Mouse (Mus musculus) midbrain, embryonic 10.5 days (tissue): ENCODE data around the gene Fanci. TPM values are rescaled to one million over a fixed set of nuclear protein-coding genes. Genes with fewer than 3 reads are reported as not detected.

Source experiments
- DNase-seq: peaks from one replicate; pipeline ENCODE4 v3.0.0-alpha.2; 2017; ENCODE audit warnings: low spot score
- H3K27ac ChIP-seq: fragments of 300-500 bp; sonication (generic); replicated peaks from 2 replicates; pipeline ENCODE4 v1.5.1; 2016; ENCODE audit warnings: mild to moderate bottlenecking
- H3K27me3 ChIP-seq: fragments of 300-500 bp; sonication (generic); 2 replicates; pipeline ENCODE4 v1.6.1; 2016; ENCODE audit warnings: low read depth, mild to moderate bottlenecking; ENCODE audit not compliant: poor library complexity, severe bottlenecking
- H3K36me3 ChIP-seq: fragments of 300-500 bp; sonication (generic); 2 replicates; pipeline ENCODE4 v1.6.1; 2016; ENCODE audit warnings: mild to moderate bottlenecking, moderate library complexity
- H3K4me1 ChIP-seq: fragments of 300-500 bp; sonication (generic); 2 replicates; pipeline ENCODE4 v1.6.1; 2016
- H3K4me3 ChIP-seq: fragments of 300-500 bp; sonication (generic); 2 replicates; pipeline ENCODE4 v1.5.1; 2016; ENCODE audit warnings: mild to moderate bottlenecking, moderate library complexity
- H3K9me3 ChIP-seq: fragments of 300-500 bp; sonication (generic); replicated peaks from 2 replicates; pipeline ENCODE4 v1.6.1; 2016; ENCODE audit warnings: mild to moderate bottlenecking
- WGBS: fragments of 180-500 bp; shearing (Covaris S2); methylation state at CpG from one replicate; pipeline ENCODE4 v1.1.7; 2016; 5-methylcytosine and 5-hydroxymethylcytosine counted together
- polyA plus RNA-seq: library from polyadenylated mRNA; unstranded; fragments of >200 nt; fragmentation: Nextera tagmentation; extraction: Ambion mirVana; gene quantifications from 2 replicates; pipeline ENCODE4 v1.2.1, GENCODE M21; 2016

Gene Fanci
- polyA plus RNA-seq, 1 experiment from 2014 or later: 22.6 TPM

DNA sequence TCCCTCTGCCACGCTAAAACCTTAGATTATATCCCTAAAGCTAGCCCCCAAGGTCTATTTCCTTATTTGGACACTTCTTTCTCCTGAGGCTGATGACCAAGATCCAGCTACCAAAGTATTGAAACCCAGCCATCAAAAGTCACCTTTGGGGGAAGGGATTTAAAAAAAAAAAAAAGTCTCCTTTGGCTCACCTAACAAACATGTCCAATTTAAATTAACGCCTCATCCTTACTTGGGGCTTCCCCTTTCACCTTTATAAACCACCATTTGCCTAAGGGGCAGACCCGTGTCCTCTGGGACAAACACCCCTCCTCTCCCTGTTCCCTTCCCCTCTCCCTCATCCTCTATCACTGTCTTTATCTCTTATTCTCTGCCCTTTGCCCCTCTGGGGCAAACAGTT lies 79.0 kb downstream of the Fanci start:
- DNase-seq: no peak
- WGBS: 63% methylated on average over 3 of the region's 3 CpGs
- H3K27ac ChIP-seq: no peak overlapping the region
- H3K4me1 ChIP-seq: peaks cover 35% of the 10 kb centered on the region
- H3K27me3 ChIP-seq: peaks cover 29% of the 10 kb centered on the region
- no peak overlapping the region for H3K4me3 ChIP-seq
- H3K36me3 ChIP-seq: no peaks in the 10 kb centered on the region
- no peaks in the 10 kb centered on the region for H3K9me3 ChIP-seq

DNA sequence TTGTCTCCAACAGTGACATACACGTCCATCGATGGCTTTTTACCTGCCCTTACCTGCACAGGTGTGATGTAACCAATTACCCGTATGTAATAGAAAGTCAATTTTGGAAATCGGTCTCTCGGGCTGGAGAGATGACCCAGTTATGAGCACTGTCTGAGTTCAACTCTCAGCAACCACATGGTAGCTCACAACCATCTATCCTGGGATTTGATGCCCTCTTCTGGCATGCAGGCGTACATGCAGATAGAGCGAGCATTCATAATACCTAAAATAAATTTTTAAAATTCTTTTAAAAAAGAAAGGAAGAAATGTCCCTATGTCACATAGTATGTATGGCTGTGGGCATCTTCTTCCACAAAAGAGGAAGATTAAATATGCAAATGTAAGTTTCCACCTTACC lies 79.7 kb downstream of the Fanci start:
- no peaks in the 10 kb centered on the region for H3K9me3 ChIP-seq
- H3K27ac ChIP-seq: no peak overlapping the region
- no peak overlapping the region for H3K4me3 ChIP-seq
- no peak for DNase-seq
- no peaks in the 10 kb centered on the region for H3K36me3 ChIP-seq
- 73% methylated on average over 7 of the region's 7 CpGs for WGBS
- peaks cover 35% of the 10 kb centered on the region for H3K4me1 ChIP-seq
- H3K27me3 ChIP-seq: peaks cover 29% of the 10 kb centered on the region

DNA sequence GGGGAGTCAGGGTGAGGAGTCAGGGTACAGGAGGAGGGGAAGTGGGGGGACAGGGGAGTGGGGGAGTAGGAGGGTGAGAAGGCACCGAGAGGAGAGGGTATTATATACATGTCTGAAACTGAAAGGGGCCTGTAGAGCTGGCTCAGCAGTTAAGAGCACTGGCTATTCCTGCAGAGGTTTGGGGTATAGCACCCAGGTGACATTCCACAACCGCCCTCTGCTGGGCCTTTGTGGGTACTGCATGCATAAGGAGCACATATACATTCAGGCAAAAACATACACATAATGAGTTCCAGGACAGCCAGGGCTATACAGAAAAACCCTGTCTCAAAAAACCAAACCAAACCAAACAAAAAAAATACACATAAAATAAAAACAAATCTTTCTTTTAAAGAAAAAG lies 81.1 kb downstream of the Fanci start:
- no peak for DNase-seq
- Histone ChIP-seq H3K36me3 (no peaks in the 10 kb centered on the region), H3K27ac (no peak overlapping the region), H3K9me3 (no peaks in the 10 kb centered on the region), H3K4me1 (peaks cover 21% of the 10 kb centered on the region), H3K4me3 (no peak overlapping the region), H3K27me3 (peaks cover 21% of the 10 kb centered on the region)
- WGBS: 50% methylated on average over 2 of the region's 2 CpGs

DNA sequence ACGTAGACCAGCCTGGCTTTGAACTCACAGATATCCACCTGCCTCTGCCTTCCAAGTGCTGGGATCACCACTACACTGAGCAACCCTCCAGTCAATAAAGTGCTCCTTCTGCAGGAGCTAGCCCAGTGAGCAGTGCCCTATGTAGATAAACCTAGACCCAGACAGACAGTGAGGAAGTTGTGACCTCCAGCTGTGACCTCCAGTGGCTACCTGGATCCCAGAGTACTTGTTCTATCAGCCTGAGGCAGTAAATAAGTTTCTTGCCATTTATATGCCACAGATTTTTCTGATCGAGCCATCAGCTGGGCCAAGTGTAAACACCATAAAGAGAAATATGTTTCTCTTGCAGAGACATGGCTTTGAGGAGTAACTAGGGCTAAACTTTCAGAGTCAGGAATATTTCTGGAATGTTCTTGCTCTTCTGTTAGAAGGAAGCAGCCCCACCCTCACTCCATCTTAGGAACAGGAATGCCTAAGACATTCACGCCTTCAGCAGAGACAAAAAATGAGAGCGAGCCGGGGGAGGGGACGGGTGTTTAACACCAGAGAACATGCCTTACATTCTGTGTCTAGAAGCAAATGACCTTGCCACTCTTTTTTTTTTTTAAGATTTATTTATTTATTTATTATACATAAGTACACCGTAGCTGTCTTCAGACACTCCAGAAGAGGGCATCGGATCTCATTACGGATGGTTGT lies 81.9 kb downstream of the Fanci start:
- H3K9me3 ChIP-seq: no peaks in the 10 kb centered on the region

DNA sequence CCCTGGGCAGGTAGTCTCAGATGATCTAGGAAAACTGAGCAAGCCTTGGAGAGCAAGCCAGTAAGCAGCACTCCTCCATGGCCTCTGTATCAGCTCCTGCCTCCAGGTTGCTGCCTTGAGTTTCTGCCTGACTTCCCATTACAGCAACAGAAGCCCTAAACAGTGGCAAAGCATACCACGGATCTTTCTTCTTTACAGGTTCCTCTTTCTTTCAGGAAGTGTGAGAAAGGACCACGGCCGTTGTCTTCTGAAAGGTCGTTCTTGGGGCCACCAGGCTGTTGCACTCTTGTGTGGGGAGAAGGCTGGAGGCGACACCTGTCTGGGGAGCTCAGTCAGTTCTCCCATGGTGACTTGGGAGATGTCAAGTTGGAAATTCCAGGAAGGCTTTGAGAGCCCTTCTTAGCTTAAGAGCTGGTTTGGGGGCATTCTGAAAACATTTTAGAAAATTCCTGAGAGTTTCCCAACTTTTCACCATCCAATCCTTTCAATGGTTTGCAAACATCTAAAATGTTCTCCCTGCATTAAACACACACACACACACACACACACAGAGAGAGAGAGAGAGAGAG lies 83.2 kb downstream of the Fanci start:
- Histone ChIP-seq H3K4me3 (no peak overlapping the region), H3K27ac (no peak overlapping the region)
- DNase-seq: no peak

More for the DNA sequence above, 81.9 kb downstream of the Fanci start:
- H3K4me3 ChIP-seq: no peak overlapping the region
- no peak overlapping the region for H3K27ac ChIP-seq
- H3K4me1 ChIP-seq: peaks cover 14% of the 10 kb centered on the region; the same call in 1 of the 2 replicates
- no peaks in the 10 kb centered on the region for H3K36me3 ChIP-seq
- WGBS: 86% methylated on average over 9 of the region's 9 CpGs
- DNase-seq: no peak
- H3K27me3 ChIP-seq: peaks cover 13% of the 10 kb centered on the region

DNA sequence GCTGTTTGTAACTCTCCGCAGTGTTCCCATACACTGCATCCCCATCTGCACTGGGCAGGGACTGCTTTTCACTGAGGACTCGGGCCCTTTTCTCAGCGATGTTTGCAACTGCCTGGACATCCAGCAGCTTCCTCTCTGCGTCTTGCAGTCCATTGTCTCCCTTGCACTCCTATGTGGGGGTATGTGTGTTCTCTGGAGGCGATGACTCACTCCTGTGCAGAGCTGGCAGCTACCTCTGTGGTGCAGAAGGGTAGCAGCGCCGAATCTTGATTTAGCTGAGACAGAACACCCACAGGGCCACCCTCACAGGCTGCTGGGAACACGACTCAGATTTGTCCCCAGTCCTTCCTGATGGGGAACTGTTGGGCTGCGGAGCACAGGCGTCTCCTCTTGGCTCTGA lies 94.8 kb downstream of the Fanci start:
- H3K27ac ChIP-seq: no peak overlapping the region
- H3K4me3 ChIP-seq: no peak overlapping the region
- no peaks in the 10 kb centered on the region for H3K4me1 ChIP-seq
- peaks cover 24% of the 10 kb centered on the region; the same call in 1 of the 2 replicates for H3K27me3 ChIP-seq
- H3K9me3 ChIP-seq: no peaks in the 10 kb centered on the region
- 63% methylated on average over 10 of the region's 10 CpGs for WGBS
- DNase-seq: no peak
- H3K36me3 ChIP-seq: no peaks in the 10 kb centered on the region

More for the DNA sequence above, 83.2 kb downstream of the Fanci start:
- Histone ChIP-seq H3K9me3 (no peaks in the 10 kb centered on the region), H3K27me3 (peaks cover 6% of the 10 kb centered on the region), H3K4me1 (peaks cover 7% of the 10 kb centered on the region; the same call in 1 of the 2 replicates), H3K36me3 (no peaks in the 10 kb centered on the region)
- 82% methylated on average over 5 of the region's 5 CpGs for WGBS

DNA sequence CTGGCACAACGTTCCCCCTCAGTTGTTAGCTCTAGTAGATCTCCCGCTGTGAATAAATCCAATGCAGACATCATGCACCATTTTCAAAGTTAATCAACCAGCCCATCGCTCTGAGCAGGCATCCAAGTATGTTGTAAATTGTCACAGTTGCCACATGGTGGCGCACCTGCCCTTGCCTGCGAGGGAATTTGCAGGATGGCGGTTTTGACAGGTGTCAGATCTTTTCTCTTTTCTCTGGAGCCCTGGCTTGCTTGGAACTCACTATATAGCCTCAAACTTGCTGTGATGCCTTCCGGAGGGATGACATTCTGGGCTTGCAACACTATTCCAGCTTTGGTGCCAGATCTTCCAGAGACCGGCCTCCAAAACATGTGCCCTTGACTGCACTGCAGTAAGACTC lies 102.2 kb downstream of the Fanci start:
- Histone ChIP-seq H3K27me3 (peaks cover 76% of the 10 kb centered on the region), H3K9me3 (no peaks in the 10 kb centered on the region), H3K4me1 (peaks cover 32% of the 10 kb centered on the region), H3K4me3 (no peak overlapping the region), H3K27ac (no peak overlapping the region), H3K36me3 (no peaks in the 10 kb centered on the region)
- 9% methylated on average over 8 of the region's 8 CpGs for WGBS
- DNase-seq: peak; percentile 65

DNA sequence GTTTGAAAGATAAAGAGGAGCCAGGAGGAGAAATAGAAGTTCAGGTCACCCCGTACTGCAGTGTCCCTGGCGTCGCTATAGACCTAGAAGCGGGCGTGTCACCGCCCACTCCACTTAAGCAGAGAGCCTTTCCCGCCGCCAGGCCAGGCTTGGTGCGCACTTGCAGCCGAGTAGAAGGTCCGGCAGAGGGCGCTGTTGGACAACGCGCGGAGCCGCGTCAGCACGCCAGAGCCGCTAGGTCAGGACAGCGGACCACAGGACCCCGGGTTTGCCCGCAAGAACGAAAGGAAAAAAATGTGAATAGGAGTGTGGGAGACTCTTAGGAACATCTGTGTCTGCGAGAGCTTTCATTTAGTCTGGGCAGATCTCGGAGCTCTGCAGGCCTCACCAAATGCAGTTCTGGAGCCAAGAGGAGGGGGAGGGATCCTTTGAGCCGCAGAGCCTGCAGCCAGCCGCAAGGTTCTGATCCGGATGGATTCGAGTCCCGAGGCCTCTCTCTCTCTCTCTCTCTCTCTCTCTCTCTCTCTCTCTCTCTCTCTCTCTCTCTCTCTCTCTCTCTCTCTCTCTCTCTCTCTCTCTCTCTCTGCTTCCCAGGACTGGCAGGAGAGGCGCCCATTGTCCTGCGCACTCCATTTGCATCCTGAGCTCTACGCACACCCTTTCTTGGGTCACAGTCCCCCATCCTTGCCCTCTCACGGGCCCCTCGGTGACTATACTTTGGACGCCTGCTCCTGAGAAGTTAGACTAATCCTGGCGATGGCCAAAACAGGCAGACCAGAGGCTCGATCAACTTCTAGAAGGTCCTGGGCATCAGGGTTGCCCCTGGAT lies 104.5 kb downstream of the Fanci start:
- H3K4me3 ChIP-seq: peak overlapping the region; percentile 45
- H3K27ac ChIP-seq: peak overlapping the region; percentile 86
- H3K9me3 ChIP-seq: no peaks in the 10 kb centered on the region
- peaks cover 55% of the 10 kb centered on the region for H3K4me1 ChIP-seq
- under 1% methylated on average over 38 of the region's 38 CpGs for WGBS
- no peaks in the 10 kb centered on the region for H3K36me3 ChIP-seq
- DNase-seq: peak; percentile 93
- H3K27me3 ChIP-seq: peaks cover 93% of the 10 kb centered on the region

DNA sequence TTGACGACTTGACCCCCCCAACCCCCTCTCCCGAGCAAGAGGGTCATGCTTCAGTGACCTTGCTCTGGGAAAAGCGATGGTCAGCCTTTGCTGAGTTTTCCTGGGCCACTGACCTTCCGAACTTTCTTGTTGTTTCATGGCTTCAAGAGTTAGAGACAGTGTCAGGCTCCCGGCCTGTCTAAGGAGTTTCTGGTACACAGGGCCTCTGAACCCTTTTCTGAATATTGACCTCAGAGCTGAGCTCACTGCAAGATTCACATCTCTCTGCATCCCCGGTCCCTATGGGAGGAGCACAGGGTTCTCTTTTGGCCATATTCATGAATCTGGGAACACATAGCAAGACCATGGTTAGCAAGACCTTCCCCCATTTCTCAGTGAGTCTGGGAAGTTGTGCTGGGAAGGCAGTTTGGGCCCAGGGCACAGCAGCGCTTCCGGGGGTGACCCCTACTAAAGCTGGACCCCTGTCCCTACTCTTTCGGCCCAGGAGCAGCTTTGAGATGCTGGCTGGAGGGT lies 105.1 kb downstream of the Fanci start:
- Histone ChIP-seq H3K4me1 (peaks cover 62% of the 10 kb centered on the region), H3K27ac (peak overlapping the region; percentile 86), H3K4me3 (peak overlapping the region; percentile 45), H3K27me3 (peaks cover 100% of the 10 kb centered on the region), H3K36me3 (no peaks in the 10 kb centered on the region), H3K9me3 (no peaks in the 10 kb centered on the region)
- 1% methylated on average over 9 of the region's 9 CpGs for WGBS
- DNase-seq: no peak

DNA sequence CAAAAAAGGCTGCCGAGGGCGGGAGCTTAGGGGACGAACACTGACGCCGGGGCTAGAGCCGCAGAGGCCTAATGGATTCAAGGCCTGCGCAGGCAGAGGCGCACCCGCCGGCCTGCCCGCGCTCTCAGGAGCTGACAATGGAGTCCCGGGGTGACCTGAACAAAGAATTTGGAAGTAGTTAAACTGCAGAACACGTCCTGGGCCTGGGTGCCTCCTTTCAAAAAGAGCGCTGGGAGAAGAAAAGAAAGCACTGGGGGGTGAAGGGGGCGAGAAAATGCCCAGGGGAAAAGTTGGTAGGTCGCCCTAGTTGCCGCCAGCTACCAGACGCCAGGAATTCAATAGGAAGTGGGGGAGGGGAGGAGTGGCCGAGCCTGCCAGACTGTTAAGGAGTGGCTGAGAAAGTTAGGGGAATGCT lies 106.0 kb downstream of the Fanci start:
- Histone ChIP-seq H3K4me1 (peaks cover 70% of the 10 kb centered on the region), H3K27ac (peak overlapping the region; percentile 86), H3K4me3 (peak overlapping the region; percentile 45), H3K36me3 (0 out of 2 replicates have a peak, but pooled peaks cover 5% of the 10 kb centered on the region), H3K27me3 (peaks cover 100% of the 10 kb centered on the region), H3K9me3 (no peaks in the 10 kb centered on the region)
- peak; percentile 79 for DNase-seq
- WGBS: under 1% methylated on average over 20 of the region's 20 CpGs

DNA sequence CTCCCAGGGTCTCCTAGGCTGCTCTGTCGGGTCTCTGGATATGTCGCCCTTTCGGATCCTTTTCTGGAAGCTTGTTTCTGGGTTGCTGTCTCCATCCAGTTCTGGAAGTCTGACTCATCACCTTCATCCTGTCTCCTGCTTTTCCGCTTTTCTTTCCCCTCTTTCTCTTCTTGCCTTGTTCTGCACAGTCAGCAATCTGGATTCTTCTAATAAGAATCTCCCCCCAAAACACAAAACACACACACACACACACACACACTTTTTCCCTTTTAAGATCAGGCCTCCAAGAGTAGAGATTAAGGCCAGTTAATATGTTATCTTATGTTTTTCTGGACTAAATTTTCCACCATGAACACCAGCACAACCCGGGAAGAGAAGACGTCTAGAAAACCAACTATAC lies 106.6 kb downstream of the Fanci start:
- Histone ChIP-seq H3K27me3 (peaks cover 100% of the 10 kb centered on the region), H3K27ac (peak overlapping the region; percentile 86), H3K4me3 (peak overlapping the region; percentile 45), H3K36me3 (peaks cover 9% of the 10 kb centered on the region; the same call in 1 of the 2 replicates), H3K4me1 (peaks cover 77% of the 10 kb centered on the region), H3K9me3 (no peaks in the 10 kb centered on the region)
- no peak for DNase-seq
- 2% methylated on average over 6 of the region's 6 CpGs for WGBS

DNA sequence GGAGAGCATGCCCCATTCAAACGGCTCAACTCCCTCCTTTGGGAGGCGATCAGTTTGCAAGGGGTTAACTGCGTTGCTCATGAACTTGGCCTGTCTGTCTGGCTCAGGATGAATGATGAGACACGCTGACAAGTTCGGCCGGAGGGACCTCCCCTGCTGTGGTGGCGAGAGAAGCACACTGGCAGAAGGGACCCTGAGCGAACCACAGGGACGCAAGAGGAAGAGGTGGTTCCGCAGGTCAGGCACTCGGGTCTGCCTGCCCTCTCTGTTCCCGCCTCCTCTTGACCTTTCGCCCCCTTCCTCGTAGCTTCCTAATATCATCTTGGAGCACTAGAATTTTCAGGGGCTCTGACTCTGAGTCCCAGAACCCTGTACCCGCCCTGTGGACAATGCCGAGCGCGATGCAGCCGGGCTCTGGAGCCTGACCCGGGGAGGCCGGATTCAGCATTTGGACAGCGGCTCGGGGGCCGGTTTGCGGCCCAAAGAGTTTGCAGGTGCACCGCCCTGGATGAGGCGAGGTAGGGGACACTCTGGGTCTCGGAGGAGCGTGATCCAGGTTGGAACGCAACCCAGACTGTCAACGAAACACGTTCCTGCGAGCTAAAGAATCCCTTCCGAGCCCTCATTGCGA lies 107.4 kb downstream of the Fanci start:
- Histone ChIP-seq H3K9me3 (no peaks in the 10 kb centered on the region), H3K4me1 (peaks cover 84% of the 10 kb centered on the region), H3K36me3 (peaks cover 9% of the 10 kb centered on the region; the same call in 1 of the 2 replicates), H3K27ac (peak overlapping the region; percentile 95), H3K4me3 (peak overlapping the region; percentile 64), H3K27me3 (peaks cover 100% of the 10 kb centered on the region)
- peak; percentile 76 for DNase-seq
- WGBS: 1% methylated on average over 35 of the region's 35 CpGs
